Mouse (Mus musculus) liver, embryonic 15.5 days (tissue): ENCODE results near the gene Fads6. TPM values are rescaled to one million over a fixed set of nuclear protein-coding genes. Genes with fewer than 3 reads are reported as not detected.

Source experiments
- ATAC-seq: fragments of 200-750 bp; cut with Nextera tagmentation; 2 replicates; pipeline ENCODE4 v1.8.0; 2017; ENCODE audit warnings: moderate number of reproducible peaks, mild to moderate bottlenecking, moderate library complexity; ENCODE audit not compliant: insufficient read depth
- H3K27ac ChIP-seq: fragments of 300-500 bp; sonication (generic); replicated peaks from 2 replicates; pipeline ENCODE4 v1.5.1; 2015; ENCODE audit warnings: mild to moderate bottlenecking, inconsistent platforms
- H3K27me3 ChIP-seq: fragments of 300-500 bp; sonication (generic); 2 replicates; pipeline ENCODE4 v1.6.1; 2015; ENCODE audit warnings: mild to moderate bottlenecking, inconsistent platforms
- H3K36me3 ChIP-seq: fragments of 300-500 bp; sonication (generic); replicated peaks from 2 replicates; pipeline ENCODE4 v1.6.1; 2015; ENCODE audit warnings: moderate library complexity, mild to moderate bottlenecking, inconsistent platforms
- H3K4me1 ChIP-seq: fragments of 300-500 bp; sonication (generic); replicated peaks from 2 replicates; pipeline ENCODE4 v1.6.1; 2015; ENCODE audit warnings: inconsistent platforms
- H3K4me2 ChIP-seq: fragments of 300-500 bp; sonication (generic); 2 replicates; pipeline ENCODE4 v1.6.1; 2015; ENCODE audit warnings: moderate library complexity, mild to moderate bottlenecking, inconsistent platforms
- H3K4me3 ChIP-seq: fragments of 300-500 bp; sonication (generic); replicated peaks from 2 replicates; pipeline ENCODE4 v1.5.1; 2015; ENCODE audit warnings: mild to moderate bottlenecking, inconsistent platforms
- H3K9ac ChIP-seq: fragments of 300-500 bp; sonication (generic); 2 replicates; pipeline ENCODE4 v1.6.1; 2015; ENCODE audit warnings: moderate library complexity, mild to moderate bottlenecking, inconsistent platforms
- H3K9me3 ChIP-seq: fragments of 300-500 bp; sonication (generic); replicated peaks from 2 replicates; pipeline ENCODE4 v1.6.1; 2016; ENCODE audit warnings: inconsistent platforms
- WGBS: fragments of 180-500 bp; shearing (Covaris S2); methylation state at CpG from one replicate; pipeline ENCODE4 v1.1.7; 2015; ENCODE audit warnings: mixed read lengths; ENCODE audit not compliant: insufficient replicate concordance; 5-methylcytosine and 5-hydroxymethylcytosine counted together
- polyA plus RNA-seq: library from polyadenylated mRNA; unstranded; fragments of >200 nt; fragmentation: Nextera tagmentation; extraction: Ambion mirVana; gene quantifications from 2 replicates; pipeline ENCODE4 v1.2.1, GENCODE M21; 2015

Gene Fads6
- polyA plus RNA-seq, 1 experiment from 2014 or later = 3.4 TPM

GRCm38 (mm10) chr11:115286201-115286993 lies 11.1 kb downstream of the Fads6 start:
- 56% methylated on average over 19 of the region's 19 CpGs for WGBS
- H3K4me3 ChIP-seq = no peak overlapping the region
- peaks cover 5% of the 10 kb centered on the region; the same call in 1 of the 2 replicates for H3K36me3 ChIP-seq
- H3K27ac ChIP-seq = no peak overlapping the region
- H3K4me1 ChIP-seq = peaks cover 14% of the 10 kb centered on the region; the same call in 1 of the 2 replicates
- no peaks in the 10 kb centered on the region for H3K9me3 ChIP-seq
- ATAC-seq = no peak
- H3K9ac ChIP-seq = no peak overlapping the region
- no peaks in the 10 kb centered on the region for H3K27me3 ChIP-seq
- no peak overlapping the region for H3K4me2 ChIP-seq

- H3K4me1 ChIP-seq = peaks cover 11% of the 10 kb centered on the region
- no peak overlapping the region for H3K4me3 ChIP-seq
- peaks cover 5% of the 10 kb centered on the region; the same call in 1 of the 2 replicates for H3K36me3 ChIP-seq
- no peaks in the 10 kb centered on the region for H3K9me3 ChIP-seq
- WGBS = 18% methylated on average over 4 of the region's 4 CpGs
- H3K4me2 ChIP-seq = no peak overlapping the region
- ATAC-seq = no peak
- no peaks in the 10 kb centered on the region for H3K27me3 ChIP-seq
- H3K27ac ChIP-seq = no peak overlapping the region
- H3K9ac ChIP-seq = no peak overlapping the region
Observed at GRCm38 (mm10) chr11:115285282-115285681, 12.2 kb downstream of the Fads6 start.

- Histone ChIP-seq H3K9ac (no peak overlapping the region), H3K4me3 (no peak overlapping the region), H3K27me3 (no peaks in the 10 kb centered on the region), H3K4me2 (no peak overlapping the region), H3K36me3 (peaks cover 5% of the 10 kb centered on the region; the same call in 1 of the 2 replicates), H3K4me1 (peaks cover 16% of the 10 kb centered on the region), H3K9me3 (no peaks in the 10 kb centered on the region), H3K27ac (no peak overlapping the region)
- ATAC-seq = no peak
- 74% methylated on average over 12 of the region's 12 CpGs for WGBS
Observed at GRCm38 (mm10) chr11:115283891-115284620, 13.4 kb downstream of the Fads6 start.

- no peak overlapping the region for H3K9ac ChIP-seq
- ATAC-seq = no peak
- no peak overlapping the region for H3K27ac ChIP-seq
Observed at GRCm38 (mm10) chr11:115283486-115283765, 14.0 kb downstream of the Fads6 start.

GRCm38 (mm10) chr11:115282723-115283485 lies 14.6 kb downstream of the Fads6 start:
- Histone ChIP-seq H3K9me3 (no peaks in the 10 kb centered on the region), H3K4me3 (no peak overlapping the region), H3K4me1 (peaks cover 22% of the 10 kb centered on the region), H3K27ac (no peak overlapping the region), H3K9ac (no peak overlapping the region), H3K36me3 (peaks cover 5% of the 10 kb centered on the region; the same call in 1 of the 2 replicates), H3K4me2 (no peak overlapping the region), H3K27me3 (no peaks in the 10 kb centered on the region)
- WGBS = 68% methylated on average over 8 of the region's 8 CpGs
- ATAC-seq = no peak

More at GRCm38 (mm10) chr11:115283486-115283765, 14.0 kb downstream of the Fads6 start:
- no peak overlapping the region for H3K4me3 ChIP-seq
- H3K4me2 ChIP-seq = no peak overlapping the region
- peaks cover 17% of the 10 kb centered on the region for H3K4me1 ChIP-seq
- H3K9me3 ChIP-seq = no peaks in the 10 kb centered on the region
- H3K36me3 ChIP-seq = peaks cover 5% of the 10 kb centered on the region; the same call in 1 of the 2 replicates
- H3K27me3 ChIP-seq = no peaks in the 10 kb centered on the region
- 66% methylated on average over 9 of the region's 9 CpGs for WGBS

DNA sequence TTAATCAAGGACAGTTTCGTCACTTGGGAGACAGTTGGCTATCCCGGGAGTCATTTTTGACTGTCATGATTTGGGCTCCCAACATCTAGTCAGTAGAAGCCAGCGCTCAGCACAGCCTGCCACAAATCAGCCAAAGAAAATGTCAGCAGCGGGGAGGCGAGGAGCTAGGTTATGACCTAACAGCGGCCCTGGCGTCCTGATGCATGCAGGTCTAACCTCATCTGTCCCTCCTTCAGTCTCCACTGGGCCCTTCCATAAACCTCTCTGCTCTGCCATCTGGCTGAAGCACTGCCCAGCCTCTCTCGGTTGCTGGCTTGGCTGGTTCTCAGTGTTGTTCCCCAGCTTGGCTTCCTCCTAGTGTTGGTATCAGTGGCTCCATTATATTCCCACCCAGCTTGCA lies 15.2 kb downstream of the Fads6 start:
- no peak overlapping the region for H3K27ac ChIP-seq

GRCm38 (mm10) chr11:115279726-115280125 lies 17.7 kb downstream of the Fads6 start:
- Histone ChIP-seq H3K36me3 (peaks cover 5% of the 10 kb centered on the region; the same call in 1 of the 2 replicates), H3K9me3 (no peaks in the 10 kb centered on the region), H3K4me1 (peaks cover 44% of the 10 kb centered on the region), H3K9ac (no peak overlapping the region), H3K27ac (no peak overlapping the region), H3K27me3 (no peaks in the 10 kb centered on the region), H3K4me2 (0 out of 2 replicates have a peak overlapping the region, but pooled peaks have one; percentile 18), H3K4me3 (no peak overlapping the region)
- 32% methylated on average over 1 of the region's 1 CpGs for WGBS
- no peak for ATAC-seq

More for the DNA sequence above, 15.2 kb downstream of the Fads6 start:
- H3K9ac ChIP-seq = no peak overlapping the region
- H3K4me1 ChIP-seq = peaks cover 28% of the 10 kb centered on the region
- no peak overlapping the region for H3K4me2 ChIP-seq
- no peak for ATAC-seq
- 64% methylated on average over 8 of the region's 8 CpGs for WGBS
- H3K36me3 ChIP-seq = peaks cover 5% of the 10 kb centered on the region; the same call in 1 of the 2 replicates
- H3K27me3 ChIP-seq = no peaks in the 10 kb centered on the region
- H3K4me3 ChIP-seq = no peak overlapping the region
- no peaks in the 10 kb centered on the region for H3K9me3 ChIP-seq

- 0 out of 2 replicates have a peak overlapping the region, but pooled peaks have one; percentile 74 for H3K9ac ChIP-seq
- peak overlapping the region; percentile 97 for H3K4me2 ChIP-seq
- H3K27me3 ChIP-seq = no peaks in the 10 kb centered on the region
- peak overlapping the region; percentile 83 for H3K27ac ChIP-seq
- no peaks in the 10 kb centered on the region for H3K9me3 ChIP-seq
- no peaks in the 10 kb centered on the region for H3K36me3 ChIP-seq
- no peak for ATAC-seq
- peaks cover 57% of the 10 kb centered on the region for H3K4me1 ChIP-seq
- H3K4me3 ChIP-seq = peak overlapping the region; percentile 63
- WGBS = 66% methylated on average over 6 of the region's 6 CpGs
Observed at GRCm38 (mm10) chr11:115278176-115278575, 19.3 kb downstream of the Fads6 start.

DNA sequence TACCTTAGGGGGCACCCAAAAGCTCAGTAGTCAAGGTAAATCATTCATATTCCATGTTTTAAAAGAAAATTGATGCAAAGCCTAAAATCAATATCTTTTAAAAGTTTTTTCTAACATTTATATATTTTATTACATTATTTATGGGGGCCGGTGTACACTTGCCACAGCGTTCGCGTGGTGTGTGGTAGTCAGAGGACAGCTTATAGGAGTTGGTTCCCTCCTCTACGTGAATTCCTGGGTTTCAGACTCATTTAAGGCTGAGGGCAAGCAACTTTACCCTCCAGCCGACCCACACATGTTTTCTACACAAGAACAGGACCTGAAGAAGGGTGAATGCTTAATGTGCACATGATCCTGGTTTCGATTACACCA lies 19.9 kb downstream of the Fads6 start:
- Histone ChIP-seq H3K4me3 (peak overlapping the region; percentile 63), H3K36me3 (no peaks in the 10 kb centered on the region), H3K27ac (peak overlapping the region; percentile 83), H3K9me3 (no peaks in the 10 kb centered on the region), H3K4me1 (peaks cover 63% of the 10 kb centered on the region), H3K4me2 (peak overlapping the region; percentile 97), H3K27me3 (no peaks in the 10 kb centered on the region), H3K9ac (peak overlapping the region; percentile 74)
- WGBS = 16% methylated on average over 7 of the region's 7 CpGs
- ATAC-seq = peak; percentile 5; the same call in 1 of the 2 replicates

DNA sequence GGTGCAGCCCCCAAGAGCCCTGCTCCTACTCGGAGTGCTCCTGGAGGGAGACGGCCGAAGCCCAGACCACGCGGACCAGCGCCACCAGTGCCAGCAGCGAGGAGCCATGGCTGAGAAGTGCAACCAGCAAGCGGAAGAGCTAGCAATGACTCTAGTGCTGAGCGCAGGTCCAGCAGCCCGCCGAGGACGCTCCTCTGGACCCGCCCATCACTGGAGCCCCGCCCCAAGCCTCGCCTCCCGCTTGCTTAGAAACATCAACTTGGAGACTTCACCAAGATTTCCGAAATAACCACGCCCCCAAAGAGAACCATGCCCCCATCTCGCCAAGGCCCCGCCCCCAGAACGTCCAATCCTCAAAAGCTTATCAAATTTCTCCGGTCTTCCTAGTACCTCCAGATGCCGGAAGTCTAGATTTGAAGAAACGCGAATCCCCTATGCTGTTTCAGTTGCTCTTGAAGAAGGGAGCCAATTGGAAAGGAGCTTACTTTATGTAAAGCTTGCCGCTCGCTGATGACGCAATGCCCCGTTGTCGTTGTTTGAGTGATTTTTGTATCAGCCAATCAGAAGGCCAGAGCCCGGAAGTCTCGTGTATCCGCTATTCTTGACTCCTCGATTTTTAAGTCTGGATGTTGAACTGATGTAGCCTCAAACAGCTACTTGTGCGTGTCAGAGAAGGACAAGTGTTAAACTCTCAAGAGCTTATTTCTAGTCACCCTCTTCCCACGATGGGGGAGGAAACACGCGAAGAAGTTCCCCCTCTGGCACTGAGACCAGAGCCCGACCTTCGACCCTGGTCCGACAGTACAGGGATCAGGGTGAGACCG lies 20.5 kb downstream of the Fads6 start, which contains the start of gene Fdxr:
Fdxr (minus strand) TSS at position 271 of the 824 bp plus-strand sequence.
- Histone ChIP-seq H3K4me1 (peaks cover 64% of the 10 kb centered on the region), H3K27ac (peak within 1 kb of the TSS; percentile 83), H3K9me3 (no peaks in the 10 kb centered on the region), H3K4me3 (peak within 1 kb of the TSS; percentile 63), H3K4me2 (peak within 1 kb of the TSS; percentile 97), H3K36me3 (no peaks in the 10 kb centered on the region), H3K27me3 (no peaks in the 10 kb centered on the region), H3K9ac (peak within 1 kb of the TSS; percentile 74)
- under 1% methylated on average over 42 of the region's 42 CpGs for WGBS
- peak; percentile 90 for ATAC-seq
